Mouse (Mus musculus) left cerebral cortex, postnatal 14 days (tissue): Measurements from ENCODE around the gene Fam98a. TPM values are rescaled to one million over a fixed set of nuclear protein-coding genes. Genes with fewer than 3 reads are reported as not detected.
A peak's percentile ranks its signal among the peaks of the same experiment; 100 is the strongest.

ENCODE experiments used
- DNase-seq, 2 experiments: peaks; one replicate each; pipeline ENCODE4 v3.0.0; 2021 to 2022; ENCODE audit warnings: low spot score in 2 of 2, mixed read lengths in 1 of 2
- intact Hi-C: fragments of 180-260 bp; cut with DNase I; formaldehyde crosslinking; loops from one replicate; pipeline ENCODE4 v1.15.1; 2025
- long read RNA-seq, 2 experiments: library from polyadenylated mRNA; stranded (forward); transcript quantifications; one replicate each; pipeline ENCODE4 v2.0.0; 2021
- total RNA-seq, 2 experiments: library from RNA; stranded (reverse); gene quantifications; 2 replicates each; pipeline ENCODE4 v1.2.3; 2021

The Fam98a gene
- total RNA-seq = 10 to 100 TPM; 49.2 to 54.7 TPM
- long read RNA-seq, experiment 1, transcript Fam98a-201 (8 exons, 2,817 nt) = major isoform, 12 of 16 reads
- long read RNA-seq, experiment 1, partial matches to known transcripts = 1 of 16 reads
- long read RNA-seq, experiment 1, other reads (novel, unspliced or antisense) = 3 of 16 reads
- long read RNA-seq, experiment 2, transcript Fam98a-201 (8 exons, 2,817 nt) = major isoform, 13 of 23 reads
- long read RNA-seq, experiment 2, partial matches to known transcripts = 5 of 23 reads
- long read RNA-seq, experiment 2, other reads (novel, unspliced or antisense) = 5 of 23 reads

DNA sequence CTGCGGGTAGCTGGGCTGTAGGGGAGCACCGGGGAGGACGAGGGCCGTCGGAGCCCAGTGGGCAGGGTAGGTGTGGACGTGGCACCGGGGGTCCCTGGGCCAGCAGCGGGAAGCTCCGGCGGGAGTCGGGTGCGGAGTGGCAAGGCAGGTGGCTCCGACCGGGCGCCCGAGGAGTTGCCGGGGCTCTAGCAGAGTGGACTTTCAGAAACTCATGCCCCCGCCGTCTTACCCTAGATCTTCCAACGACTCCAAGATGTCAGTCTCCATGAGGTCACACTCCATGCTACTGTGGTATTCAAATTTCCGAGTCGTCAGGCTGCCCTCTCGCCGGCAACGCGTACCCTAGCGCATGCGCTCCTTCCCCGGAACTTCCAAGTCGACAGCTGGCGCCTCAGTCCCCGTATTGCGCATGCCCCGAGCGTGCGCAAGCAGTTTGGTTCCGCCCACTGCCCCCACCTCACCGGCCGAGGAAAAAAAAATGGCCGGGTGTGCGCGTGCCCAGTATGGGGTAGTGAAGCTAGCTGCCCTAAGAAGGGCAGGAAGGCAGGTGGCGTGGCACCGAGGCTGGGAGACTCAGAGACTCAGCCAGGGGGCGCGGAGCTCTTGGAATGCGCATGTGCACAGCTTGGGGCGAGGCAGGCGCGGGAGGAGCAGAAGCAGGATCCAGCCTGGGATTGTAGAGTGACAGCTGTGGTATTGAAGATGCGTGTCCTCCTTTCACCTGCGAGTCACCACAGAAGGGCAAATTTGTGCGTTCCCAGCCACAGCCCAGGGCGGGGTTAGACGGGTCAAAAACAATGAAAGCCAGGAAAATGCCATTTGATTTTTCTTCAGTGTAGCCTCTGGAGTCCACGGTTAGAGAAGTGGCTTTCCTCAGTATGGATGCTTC, at the start of gene Fam98a:
Fam98a (minus strand) TSS at position 435 of the 889 bp plus-strand sequence.
- intact Hi-C loops = no loop called here
- peak; percentile 98 for DNase-seq

DNA sequence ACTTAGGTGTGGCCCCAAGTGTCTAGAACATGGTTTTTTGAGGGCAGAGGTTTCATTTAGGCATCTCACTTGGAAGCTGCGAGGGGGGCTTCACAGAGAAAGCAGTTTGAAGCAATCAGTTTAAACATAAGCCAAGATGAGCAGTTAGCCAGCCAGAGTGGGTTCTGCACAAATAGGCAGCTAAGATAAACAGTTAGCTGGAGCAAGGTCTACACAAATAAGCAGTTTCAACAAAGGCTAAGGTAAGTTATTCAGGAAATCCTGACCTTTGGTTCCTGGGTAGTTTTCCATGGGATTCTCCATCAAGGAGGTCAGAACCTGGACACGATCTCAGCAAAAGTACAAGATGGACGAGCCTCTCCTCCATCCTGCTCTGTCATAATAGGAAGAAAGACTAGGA, 46.9 kb upstream of the Fam98a start:
- intact Hi-C loops = no loop called here

DNA sequence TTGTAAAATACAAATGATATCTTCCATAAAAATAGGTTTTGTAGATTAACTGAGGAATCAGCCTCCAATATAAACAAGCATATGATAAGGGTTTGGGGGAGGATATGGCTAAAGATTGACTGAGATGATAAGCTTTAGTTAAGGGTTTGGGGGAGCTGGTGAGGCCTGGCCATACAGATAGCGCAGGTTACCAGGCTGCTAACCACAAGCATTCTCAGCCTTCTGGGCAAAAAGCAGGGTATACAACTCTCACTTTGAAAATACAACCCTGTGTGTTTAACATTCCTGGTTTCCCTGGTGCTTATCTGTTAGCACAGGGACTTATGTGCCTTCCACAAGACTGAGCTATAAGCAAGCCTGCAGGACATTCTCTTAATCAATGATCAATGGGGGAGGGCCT, 31.0 kb upstream of the Fam98a start:
- intact Hi-C loops = no loop called here
- no peak for DNase-seq

More for the DNA sequence above, 46.9 kb upstream of the Fam98a start:
- no peak for DNase-seq

DNA sequence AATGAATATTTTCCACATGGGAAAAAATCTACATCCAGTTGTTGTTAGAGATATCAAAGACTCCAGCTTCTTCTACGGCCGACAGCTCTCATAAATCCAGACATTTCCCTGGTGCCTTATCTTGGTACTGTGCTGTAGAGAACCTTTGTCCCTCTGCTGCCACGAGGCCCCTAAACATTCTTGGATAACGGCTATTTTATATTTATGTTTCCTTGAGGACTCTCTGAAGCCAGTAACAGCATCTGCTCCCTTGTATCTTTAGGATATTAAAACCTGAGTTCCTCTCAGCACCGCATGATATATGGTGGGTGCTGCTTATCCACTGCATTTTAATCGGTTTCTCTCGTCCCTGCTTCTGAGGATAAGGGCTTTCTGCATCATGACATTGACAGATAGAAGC, 23.9 kb upstream of the Fam98a start:
- no peak for DNase-seq
- intact Hi-C loops = no loop called here

- no peak for DNase-seq
- intact Hi-C loops = no loop called here
These were observed 6.3 kb upstream of the Fam98a start for GRCm38 (mm10) chr17:75558041-75558440.

GRCm38 (mm10) chr17:75557031-75557430, 5.3 kb upstream of the Fam98a start:
- no peak for DNase-seq
- intact Hi-C loops = no loop called here

DNA sequence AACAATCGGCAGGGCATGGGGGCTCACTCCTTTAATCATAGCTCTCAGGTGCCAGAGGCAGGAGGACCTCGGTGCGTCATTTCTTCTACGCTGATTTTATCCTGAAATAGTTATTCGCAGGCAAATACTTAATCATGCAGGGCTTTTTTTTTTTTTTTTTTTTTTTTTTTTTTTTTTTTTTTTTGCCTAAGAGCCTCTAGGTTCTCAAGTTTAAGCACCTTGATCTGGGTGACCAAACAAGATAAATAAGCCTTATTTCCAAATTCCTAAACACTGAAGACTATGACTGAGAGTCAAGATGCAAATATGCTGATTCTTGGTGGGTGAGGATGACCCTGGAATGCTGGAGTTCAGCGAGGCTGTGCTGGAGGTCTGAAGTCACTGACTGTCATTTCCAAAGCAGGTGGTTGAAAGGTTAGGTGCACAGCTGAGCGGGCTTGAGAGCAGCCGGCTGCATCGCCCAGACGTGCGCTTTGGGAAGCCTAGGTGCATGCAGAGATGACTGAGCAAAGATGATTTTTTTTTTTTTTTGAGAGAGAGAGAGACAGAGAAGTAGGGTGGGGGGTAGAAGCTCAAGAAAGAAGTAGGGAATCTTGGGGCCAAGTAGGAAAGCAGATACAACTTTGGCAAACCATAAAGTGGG, 854 bp downstream of the Fam98a start:
- intact Hi-C loops = no loop called here
- DNase-seq = no peak

- DNase-seq = no peak
- intact Hi-C loops = loop anchor here (10.0 kb wide), 1 partner anchor 729 kb away; no protein-coding TSS in a partner anchor
These were observed 7.5 kb downstream of the Fam98a start for GRCm38 (mm10) chr17:75544262-75544661.

DNA sequence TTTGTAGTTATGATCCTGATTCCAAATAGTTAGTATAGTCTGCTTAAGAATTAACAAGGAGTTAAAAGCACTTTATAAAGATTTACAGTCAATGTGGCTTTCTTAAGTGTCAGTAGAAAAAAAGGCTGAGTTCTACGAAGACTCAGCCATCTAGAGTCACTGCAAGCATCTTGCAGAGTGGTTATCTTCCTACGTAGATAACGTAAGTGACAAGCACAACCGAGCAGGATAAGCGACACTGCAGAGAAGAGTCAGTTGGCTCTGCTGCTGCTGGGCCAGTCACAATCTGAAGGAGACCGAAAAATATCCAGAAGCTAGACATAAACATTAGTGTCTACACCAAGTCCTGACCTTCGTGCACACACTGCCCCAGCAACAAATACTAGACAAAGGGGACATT, 8.3 kb downstream of the Fam98a start:
- no peak for DNase-seq
- intact Hi-C loops = loop anchor here (10.0 kb wide), 1 partner anchor 729 kb away; no protein-coding TSS in a partner anchor

- intact Hi-C loops = loop anchor here (5.0 to 10.0 kb wide), 4 partner anchors 145 to 725 kb away; no protein-coding TSS in a partner anchor
These were observed 11.9 kb downstream of the Fam98a start for GRCm38 (mm10) chr17:75539841-75540240.

GRCm38 (mm10) chr17:75539130-75539529, 12.6 kb downstream of the Fam98a start:
- intact Hi-C loops = loop anchor here (5.0 to 10.0 kb wide), 3 partner anchors 144 to 524 kb away; no protein-coding TSS in a partner anchor

More at GRCm38 (mm10) chr17:75539841-75540240, 11.9 kb downstream of the Fam98a start:
- no peak for DNase-seq

DNA sequence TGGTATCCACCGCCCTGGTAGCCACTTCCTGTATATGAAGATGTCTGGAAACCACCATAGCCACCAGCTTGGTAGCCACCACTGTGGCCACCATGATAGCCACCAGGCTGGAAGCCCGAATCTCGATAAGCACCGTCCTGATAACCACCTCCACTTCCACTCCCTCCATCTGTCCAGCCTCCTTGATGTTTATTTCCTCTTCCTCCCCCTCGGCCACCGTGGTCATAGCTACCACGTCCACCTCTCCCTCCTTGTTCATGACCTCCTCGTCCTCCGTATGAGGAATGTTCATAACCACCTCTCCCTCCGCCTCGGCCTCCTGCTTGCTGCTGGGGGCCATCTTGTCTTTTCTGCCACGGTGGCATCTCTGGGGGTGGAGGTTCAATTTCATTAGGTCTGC, 13.3 kb downstream of the Fam98a start:
- no peak for DNase-seq
- intact Hi-C loops = loop anchor here (5.0 to 10.0 kb wide), 3 partner anchors 144 to 524 kb away; no protein-coding TSS in a partner anchor

More at GRCm38 (mm10) chr17:75539130-75539529, 12.6 kb downstream of the Fam98a start:
- DNase-seq = no peak

GRCm38 (mm10) chr17:75537050-75537445, 14.7 kb downstream of the Fam98a start:
- no peak for DNase-seq
- intact Hi-C loops = loop anchor here (5.0 to 10.0 kb wide), 3 partner anchors 142 to 522 kb away; no protein-coding TSS in a partner anchor

DNA sequence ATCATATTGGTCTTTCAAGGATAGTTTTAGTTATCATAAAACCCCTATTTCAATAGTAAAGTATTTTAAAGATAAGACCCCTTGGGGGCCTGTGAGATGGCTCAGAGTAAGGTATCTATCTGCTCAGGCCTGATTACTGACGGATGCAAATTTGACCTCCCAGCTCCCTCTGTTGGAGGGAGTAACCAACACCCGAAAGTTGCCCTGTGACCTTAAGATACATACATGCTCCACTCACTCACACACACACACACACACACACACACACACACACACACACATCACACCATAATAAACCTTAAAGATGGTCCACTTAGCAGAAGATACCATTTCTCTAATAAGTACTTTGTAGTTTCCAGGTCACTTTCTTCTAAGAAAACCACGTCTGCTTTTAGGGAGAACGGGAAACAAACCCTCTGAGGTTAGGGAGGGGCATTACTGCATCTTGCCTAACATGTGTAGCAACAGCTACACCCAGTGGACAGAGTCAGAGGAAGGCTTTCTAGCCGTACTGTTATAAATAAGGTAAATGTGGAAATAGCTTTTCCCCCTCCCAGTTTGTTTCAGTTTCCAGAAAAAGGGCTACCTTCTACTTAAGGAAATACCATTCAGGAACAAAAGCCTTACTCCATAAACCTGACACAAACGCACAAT, 15.2 kb downstream of the Fam98a start:
- peak; percentile 64 to 80 for DNase-seq
- intact Hi-C loops = loop anchor here (5.0 to 10.0 kb wide), 3 partner anchors 142 to 522 kb away; no protein-coding TSS in a partner anchor

- DNase-seq = no peak
- intact Hi-C loops = loop anchor here (5.0 to 10.0 kb wide), 3 partner anchors 141 to 521 kb away; no protein-coding TSS in a partner anchor
These were observed 16.1 kb downstream of the Fam98a start for GRCm38 (mm10) chr17:75535612-75536011.

GRCm38 (mm10) chr17:75534314-75535020, 17.3 kb downstream of the Fam98a start:
- intact Hi-C loops = loop anchor here (5.0 to 10.0 kb wide), 3 partner anchors 140 to 520 kb away; no protein-coding TSS in a partner anchor
- DNase-seq = no peak

DNA sequence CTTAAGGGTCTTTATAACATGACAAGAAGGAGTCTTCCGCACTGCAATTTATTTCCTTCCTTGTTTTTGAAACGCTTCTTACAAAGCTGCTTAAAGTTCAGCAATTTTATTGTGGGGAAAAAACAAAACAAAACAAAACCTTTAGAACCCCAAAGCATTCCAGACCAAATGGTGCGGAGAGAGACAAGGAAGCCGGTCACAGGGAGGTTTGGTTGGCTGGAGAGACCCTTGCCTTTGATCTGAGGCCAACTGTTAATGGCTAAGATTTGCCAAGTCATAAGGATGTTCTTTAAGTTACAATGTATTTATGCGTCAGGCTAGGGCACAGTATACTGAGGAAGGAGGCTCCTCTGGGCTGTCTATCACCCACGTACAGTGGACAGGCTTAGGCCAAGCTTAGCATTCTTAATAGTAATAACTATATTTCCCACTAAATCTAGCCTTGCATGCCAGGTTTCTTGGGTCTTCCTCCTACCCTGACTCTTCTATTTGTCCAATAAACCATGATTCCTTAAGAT, 19.2 kb downstream of the Fam98a start:
- no peak for DNase-seq
- intact Hi-C loops = loop anchor here (10.0 kb wide), 2 partner anchors 138 to 518 kb away; no protein-coding TSS in a partner anchor
